Mouse (Mus musculus) forebrain, embryonic 13.5 days (tissue): ENCODE measurements at regions not wholly inside any gene's neighbourhood (a gene's known extent, or its start where the extent isn't known, plus 50 kb on each side); places are given as distances from the start of the nearest gene placed in this dataset.

Source experiments
- ATAC-seq: fragments of 200-750 bp; cut with Nextera tagmentation; 2 replicates; pipeline ENCODE4 v1.8.0; 2017
- H3K27ac ChIP-seq: fragments of 300-500 bp; sonication (generic); 2 replicates; pipeline ENCODE4 v1.5.1; 2015; ENCODE audit warnings: inconsistent platforms, mild to moderate bottlenecking, moderate library complexity
- H3K27me3 ChIP-seq: fragments of 300-500 bp; sonication (generic); 2 replicates; pipeline ENCODE4 v1.6.1; 2015; ENCODE audit warnings: mild to moderate bottlenecking, inconsistent platforms
- H3K36me3 ChIP-seq: fragments of 300-500 bp; sonication (generic); 2 replicates; pipeline ENCODE4 v1.6.1; 2015; ENCODE audit warnings: mild to moderate bottlenecking, inconsistent platforms; ENCODE audit not compliant: poor library complexity, severe bottlenecking
- H3K4me1 ChIP-seq: fragments of 300-500 bp; sonication (generic); 2 replicates; pipeline ENCODE4 v1.6.1; 2015; ENCODE audit warnings: inconsistent platforms
- H3K4me2 ChIP-seq: fragments of 300-500 bp; sonication (generic); 2 replicates; pipeline ENCODE4 v1.6.1; 2015; ENCODE audit warnings: inconsistent platforms, mild to moderate bottlenecking, moderate library complexity
- H3K4me3 ChIP-seq: fragments of 300-500 bp; sonication (generic); 2 replicates; pipeline ENCODE4 v1.5.1; 2015; ENCODE audit warnings: mild to moderate bottlenecking, inconsistent platforms
- H3K9ac ChIP-seq: fragments of 300-500 bp; sonication (generic); 2 replicates; pipeline ENCODE4 v1.6.1; 2015; ENCODE audit warnings: mild to moderate bottlenecking, inconsistent platforms
- H3K9me3 ChIP-seq: fragments of 300-500 bp; sonication (generic); replicated peaks from 2 replicates; pipeline ENCODE4 v1.6.1; 2016; ENCODE audit warnings: inconsistent platforms
- WGBS: fragments of 180-500 bp; shearing (Covaris S2); methylation state at CpG from one replicate; pipeline ENCODE4 v1.1.7; 2015; 5-methylcytosine and 5-hydroxymethylcytosine counted together

DNA sequence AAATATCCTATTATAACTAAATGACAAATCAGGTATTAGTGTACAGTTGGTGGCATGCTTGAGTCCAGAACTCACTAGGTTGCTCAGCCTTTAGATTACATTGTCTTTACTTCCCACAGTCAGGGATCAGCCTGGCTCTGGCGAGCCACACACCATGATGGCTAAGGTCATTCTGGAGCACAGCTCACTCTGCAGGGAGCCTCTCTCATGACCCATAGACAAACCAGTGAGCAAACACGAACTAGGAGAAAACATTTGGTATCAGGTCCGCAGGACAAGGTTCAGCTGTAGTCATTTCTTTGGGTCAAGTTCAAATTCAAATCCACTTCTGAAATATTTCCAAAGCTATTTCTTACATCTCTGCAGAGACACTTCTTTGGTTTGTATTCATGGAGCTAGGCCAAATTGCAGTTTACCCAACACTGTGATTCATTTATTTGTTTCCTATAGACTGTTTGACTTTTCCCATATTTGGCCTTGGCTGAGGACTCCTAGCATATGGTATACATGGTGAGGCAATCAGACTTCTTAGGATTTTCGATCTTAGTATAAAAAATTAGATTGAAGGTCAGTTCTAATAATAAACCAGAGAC lies 64.5 kb upstream of the Eed start:
- WGBS, result 78% methylated on average over 4 of the region's 4 CpGs
- no peak for ATAC-seq
- H3K27ac ChIP-seq, result no peak overlapping the region
- no peak overlapping the region for H3K4me3 ChIP-seq
- no peaks in the 10 kb centered on the region for H3K9me3 ChIP-seq
- H3K9ac ChIP-seq, result no peak overlapping the region
- H3K36me3 ChIP-seq, result no peaks in the 10 kb centered on the region
- H3K4me2 ChIP-seq, result no peak overlapping the region
- H3K4me1 ChIP-seq, result no peaks in the 10 kb centered on the region
- no peaks in the 10 kb centered on the region for H3K27me3 ChIP-seq

GRCm38 (mm10) chr7:90046228-90046627 lies 65.4 kb upstream of the Eed start:
- no peak for ATAC-seq
- H3K4me3 ChIP-seq, result no peak overlapping the region
- H3K27me3 ChIP-seq, result no peaks in the 10 kb centered on the region
- no peak overlapping the region for H3K9ac ChIP-seq
- H3K4me1 ChIP-seq, result no peaks in the 10 kb centered on the region
- WGBS, result 89% methylated on average over 3 of the region's 3 CpGs
- H3K4me2 ChIP-seq, result no peak overlapping the region
- no peaks in the 10 kb centered on the region for H3K36me3 ChIP-seq
- H3K27ac ChIP-seq, result no peak overlapping the region
- no peaks in the 10 kb centered on the region for H3K9me3 ChIP-seq

GRCm38 (mm10) chr7:90046862-90047261 lies 66.1 kb upstream of the Eed start:
- Histone ChIP-seq H3K27me3 (no peaks in the 10 kb centered on the region), H3K4me1 (no peaks in the 10 kb centered on the region), H3K27ac (no peak overlapping the region), H3K4me2 (no peak overlapping the region), H3K9ac (no peak overlapping the region), H3K4me3 (no peak overlapping the region), H3K9me3 (no peaks in the 10 kb centered on the region), H3K36me3 (no peaks in the 10 kb centered on the region)
- 87% methylated on average over 4 of the region's 4 CpGs for WGBS
- no peak for ATAC-seq

DNA sequence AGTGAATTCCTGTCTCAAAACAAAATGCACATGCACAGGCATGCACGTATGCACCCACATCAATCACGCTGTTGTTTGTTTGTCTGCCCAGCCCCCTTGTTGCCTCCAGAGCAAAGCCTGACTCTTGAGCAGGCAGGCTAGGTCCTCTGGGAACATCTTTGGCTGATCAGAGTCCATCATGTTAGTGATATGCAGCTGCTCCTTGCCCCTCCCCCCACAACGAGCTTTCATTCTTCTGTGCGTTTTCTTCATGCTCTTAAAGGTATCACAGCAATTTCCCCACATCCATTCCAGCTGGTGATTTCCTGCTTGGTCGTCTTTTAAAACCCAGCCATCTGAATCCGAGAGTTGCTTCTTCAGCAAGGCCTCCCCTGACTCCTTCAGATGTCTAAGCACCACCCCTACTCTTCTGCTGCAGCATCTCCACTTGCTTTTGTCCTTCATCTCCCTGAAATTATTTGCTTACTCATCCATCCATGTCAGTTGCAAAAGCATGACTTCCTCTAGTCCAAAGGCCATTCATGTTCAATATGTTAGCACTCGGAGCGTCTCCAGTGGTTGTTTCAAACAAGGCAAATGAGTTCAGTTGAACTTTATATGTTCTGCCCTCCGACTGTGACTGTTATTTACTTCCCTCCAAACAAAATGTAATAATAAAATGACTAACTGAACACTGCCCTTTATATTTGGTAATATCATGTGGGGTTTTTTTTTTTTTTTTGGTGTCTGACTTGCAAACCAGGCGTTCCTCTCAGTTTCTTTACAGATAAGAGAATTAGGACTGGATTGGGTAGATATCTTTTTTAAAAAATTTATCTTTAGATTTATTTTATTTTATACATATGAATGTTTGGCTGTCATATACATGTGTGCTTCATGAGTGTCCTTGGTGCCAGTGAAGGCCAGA lies 67.9 kb upstream of the Eed start:
- Histone ChIP-seq H3K36me3 (no peaks in the 10 kb centered on the region), H3K9me3 (no peaks in the 10 kb centered on the region), H3K4me2 (no peak overlapping the region), H3K4me3 (no peak overlapping the region), H3K9ac (no peak overlapping the region), H3K27ac (no peak overlapping the region), H3K27me3 (no peaks in the 10 kb centered on the region), H3K4me1 (no peaks in the 10 kb centered on the region)
- WGBS, result 82% methylated on average over 10 of the region's 10 CpGs
- no peak for ATAC-seq

GRCm38 (mm10) chr7:90049831-90050237 lies 69.1 kb upstream of the Eed start:
- H3K4me1 ChIP-seq, result no peaks in the 10 kb centered on the region
- H3K4me2 ChIP-seq, result no peak overlapping the region
- 87% methylated on average over 8 of the region's 8 CpGs for WGBS
- H3K4me3 ChIP-seq, result no peak overlapping the region
- no peak overlapping the region for H3K27ac ChIP-seq
- no peaks in the 10 kb centered on the region for H3K27me3 ChIP-seq
- ATAC-seq, result no peak
- H3K9ac ChIP-seq, result no peak overlapping the region
- no peaks in the 10 kb centered on the region for H3K36me3 ChIP-seq
- no peaks in the 10 kb centered on the region for H3K9me3 ChIP-seq

DNA sequence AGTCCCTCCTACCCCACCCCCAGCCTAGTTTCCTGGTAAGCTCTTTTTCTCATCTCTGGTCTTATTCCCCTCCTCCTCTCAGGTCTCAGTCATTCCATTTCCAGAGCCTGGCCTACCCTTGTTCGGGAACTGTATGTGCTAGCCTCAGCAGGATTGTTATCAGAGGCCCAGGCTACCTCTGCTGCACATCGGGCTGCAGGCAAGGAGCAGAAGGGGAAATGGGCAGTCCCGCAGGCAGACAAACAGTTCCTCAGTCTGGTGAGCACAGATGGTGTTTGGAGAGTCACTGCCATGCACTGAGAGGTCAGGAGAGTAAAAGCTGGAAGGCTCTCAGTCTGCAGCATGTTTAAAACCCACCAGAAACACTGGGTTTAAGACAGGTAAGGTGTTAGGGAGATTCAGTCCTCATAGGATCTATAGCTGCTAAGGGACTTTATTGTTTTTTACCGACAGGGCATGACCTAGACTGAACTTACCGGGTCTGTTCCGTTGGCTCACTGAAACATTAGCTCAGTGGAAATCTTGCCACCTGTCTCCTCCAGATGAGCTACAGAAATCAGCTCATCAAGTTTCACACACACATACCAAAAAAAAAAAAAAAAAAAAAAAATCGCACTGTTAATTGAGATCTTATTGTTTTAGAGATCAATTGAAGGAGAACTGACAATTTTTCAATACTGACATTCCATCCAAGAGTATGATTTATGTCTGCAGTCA lies 74.2 kb upstream of the Eed start:
- no peak for ATAC-seq
- Histone ChIP-seq H3K36me3 (no peaks in the 10 kb centered on the region), H3K4me1 (no peaks in the 10 kb centered on the region), H3K27me3 (no peaks in the 10 kb centered on the region), H3K9me3 (no peaks in the 10 kb centered on the region), H3K9ac (no peak overlapping the region), H3K4me3 (no peak overlapping the region), H3K4me2 (no peak overlapping the region), H3K27ac (no peak overlapping the region)
- 67% methylated on average over 7 of the region's 7 CpGs for WGBS

DNA sequence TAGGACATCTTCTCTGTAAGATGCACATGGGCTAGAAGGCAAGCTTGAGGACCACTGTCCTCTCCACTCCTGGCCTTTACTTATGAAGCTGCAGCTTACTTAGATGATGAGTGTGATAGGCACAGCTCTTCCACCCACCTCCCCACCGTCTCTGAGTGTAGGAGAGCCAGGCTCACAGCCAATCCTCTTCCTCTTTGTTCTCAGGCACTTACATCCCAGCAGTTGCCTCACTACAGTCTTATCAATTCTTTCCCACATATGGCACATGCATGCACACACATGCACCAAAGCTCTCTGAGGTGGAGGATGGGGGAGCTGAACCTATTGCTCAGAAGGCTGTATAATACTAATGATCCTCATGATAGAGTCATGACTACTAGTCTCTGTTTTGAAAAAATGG lies 72.1 kb upstream of the Picalm start:
- H3K4me3 ChIP-seq, result no peak overlapping the region
- WGBS, result 71% methylated on average over 1 of the region's 1 CpGs
- no peaks in the 10 kb centered on the region for H3K4me1 ChIP-seq
- no peaks in the 10 kb centered on the region for H3K9me3 ChIP-seq
- no peaks in the 10 kb centered on the region for H3K36me3 ChIP-seq
- no peak overlapping the region for H3K9ac ChIP-seq
- no peaks in the 10 kb centered on the region for H3K27me3 ChIP-seq
- no peak overlapping the region for H3K27ac ChIP-seq
- no peak overlapping the region for H3K4me2 ChIP-seq
- no peak for ATAC-seq

DNA sequence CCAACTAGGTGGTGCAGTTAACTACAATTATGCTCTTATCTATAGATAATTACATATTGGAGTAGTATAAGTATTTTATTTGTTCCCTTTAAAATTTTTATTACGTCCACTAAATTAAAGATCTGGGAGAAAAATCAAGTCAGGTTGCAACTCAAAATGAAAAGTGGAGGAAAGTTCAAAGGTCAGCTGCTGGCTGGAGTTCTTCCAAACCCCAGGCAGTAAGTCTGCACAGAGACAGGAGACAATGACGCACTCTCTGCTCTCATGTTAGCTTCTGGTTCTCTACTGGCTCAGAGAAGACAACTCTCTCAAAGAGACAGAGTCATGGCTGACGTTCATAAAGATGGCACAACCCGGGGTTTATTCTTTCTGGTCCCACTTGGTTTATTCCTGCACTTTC lies 71.4 kb upstream of the Picalm start:
- Histone ChIP-seq H3K4me2 (no peak overlapping the region), H3K9ac (no peak overlapping the region), H3K4me1 (no peaks in the 10 kb centered on the region), H3K4me3 (no peak overlapping the region), H3K36me3 (no peaks in the 10 kb centered on the region), H3K9me3 (no peaks in the 10 kb centered on the region), H3K27me3 (no peaks in the 10 kb centered on the region), H3K27ac (no peak overlapping the region)
- ATAC-seq, result no peak
- 91% methylated on average over 4 of the region's 4 CpGs for WGBS

- no peak overlapping the region for H3K4me3 ChIP-seq
- 84% methylated on average over 8 of the region's 8 CpGs for WGBS
- H3K27ac ChIP-seq, result no peak overlapping the region
These were observed 70.8 kb upstream of the Picalm start for GRCm38 (mm10) chr7:90059249-90059628.

GRCm38 (mm10) chr7:90059629-90060301 lies 70.2 kb upstream of the Picalm start:
- H3K4me1 ChIP-seq, result no peaks in the 10 kb centered on the region
- H3K9ac ChIP-seq, result no peak overlapping the region
- no peaks in the 10 kb centered on the region for H3K36me3 ChIP-seq
- no peaks in the 10 kb centered on the region for H3K27me3 ChIP-seq
- no peak overlapping the region for H3K4me2 ChIP-seq
- no peaks in the 10 kb centered on the region for H3K9me3 ChIP-seq
- ATAC-seq, result no peak
- H3K27ac ChIP-seq, result no peak overlapping the region
- H3K4me3 ChIP-seq, result no peak overlapping the region
- 84% methylated on average over 6 of the region's 6 CpGs for WGBS

More at GRCm38 (mm10) chr7:90059249-90059628, 70.8 kb upstream of the Picalm start:
- no peaks in the 10 kb centered on the region for H3K4me1 ChIP-seq
- no peaks in the 10 kb centered on the region for H3K27me3 ChIP-seq
- no peak for ATAC-seq
- H3K36me3 ChIP-seq, result no peaks in the 10 kb centered on the region
- H3K4me2 ChIP-seq, result no peak overlapping the region
- no peaks in the 10 kb centered on the region for H3K9me3 ChIP-seq
- H3K9ac ChIP-seq, result no peak overlapping the region

DNA sequence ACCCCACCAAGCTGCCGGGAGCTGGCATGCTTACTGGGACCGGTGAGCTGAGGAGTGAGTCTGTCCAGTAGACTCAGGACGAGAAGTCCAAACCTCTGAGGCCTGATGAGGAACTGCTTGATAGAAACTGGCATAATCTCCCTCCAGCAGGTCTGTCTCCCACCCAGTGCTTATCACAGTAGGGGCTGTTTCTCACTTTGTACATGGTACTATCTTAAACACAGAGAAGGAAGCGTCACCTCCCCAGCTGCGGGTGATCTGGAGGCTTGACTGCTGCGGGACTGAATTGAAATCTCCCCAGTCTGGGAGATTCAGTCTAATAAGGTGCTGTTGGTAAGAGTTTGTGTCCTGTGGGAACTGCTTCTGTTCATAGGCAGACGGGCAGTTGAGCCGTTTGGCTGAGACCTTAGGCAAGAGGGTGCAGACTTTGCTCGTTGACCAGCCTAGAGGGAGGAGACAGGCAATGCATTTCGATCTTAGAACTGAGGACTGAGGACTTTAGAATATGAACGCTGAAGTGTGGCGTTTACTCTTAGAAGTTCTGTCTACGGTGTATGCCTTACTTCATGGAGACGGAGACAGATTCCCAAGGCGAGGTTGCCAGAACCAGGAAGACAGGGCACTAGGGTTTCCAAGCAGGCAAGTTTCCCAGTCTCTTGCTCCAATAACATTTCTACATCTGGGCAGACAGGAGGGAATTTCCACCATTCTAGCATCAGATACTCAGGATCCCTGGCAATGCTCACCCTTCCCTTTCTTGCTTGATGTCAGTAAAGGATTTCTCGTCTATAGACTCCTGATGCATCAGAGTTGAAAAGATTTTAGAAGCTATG lies 69.5 kb upstream of the Picalm start:
- 86% methylated on average over 16 of the region's 16 CpGs for WGBS
- Histone ChIP-seq H3K36me3 (no peaks in the 10 kb centered on the region), H3K4me3 (no peak overlapping the region), H3K4me2 (no peak overlapping the region), H3K27me3 (no peaks in the 10 kb centered on the region), H3K27ac (no peak overlapping the region), H3K4me1 (no peaks in the 10 kb centered on the region), H3K9me3 (no peaks in the 10 kb centered on the region), H3K9ac (no peak overlapping the region)
- ATAC-seq, result no peak
